Mouse (Mus musculus): ENCODE measurements around the gene Lhx3. TPM values are rescaled to one million over a fixed set of nuclear protein-coding genes. Genes with fewer than 3 reads are reported as not detected.

The Lhx3 gene
- not detected for total RNA-seq (2023)

DNA sequence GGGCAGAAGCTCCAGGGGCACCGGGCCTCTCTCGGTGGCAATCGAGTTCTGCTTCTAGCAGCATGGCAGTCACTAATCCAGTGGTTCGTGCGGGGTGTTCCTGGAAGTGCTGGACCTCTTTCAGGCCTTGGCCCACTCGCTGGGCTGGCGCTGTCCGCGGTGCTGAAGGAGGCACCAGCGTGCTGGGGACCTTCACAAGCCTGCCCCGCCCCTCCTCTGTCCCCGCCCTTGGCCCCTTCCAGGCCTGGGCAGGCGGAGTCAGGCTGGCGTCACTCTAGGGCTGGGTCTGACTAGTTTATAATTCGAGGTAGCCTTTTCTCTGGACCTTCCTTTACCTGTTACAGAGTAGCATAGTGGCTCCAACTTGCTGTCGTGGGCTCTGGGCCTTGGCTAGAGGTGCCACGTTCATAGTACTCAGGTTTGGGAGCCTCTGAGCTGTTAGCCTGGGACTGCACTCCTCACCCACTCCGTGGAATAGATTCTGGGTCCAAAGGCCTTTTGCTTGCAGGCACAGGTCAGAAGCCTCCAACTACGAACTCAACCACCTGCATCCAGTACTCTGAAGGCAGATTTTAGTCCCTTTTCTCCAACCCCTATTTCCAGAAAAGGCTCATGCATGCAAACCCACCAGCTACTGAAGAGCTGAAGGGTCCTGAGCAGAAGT, at the start of gene Lhx3:
Lhx3 (minus strand) TSS at position 164 of the 664 bp plus-strand sequence.

DNA sequence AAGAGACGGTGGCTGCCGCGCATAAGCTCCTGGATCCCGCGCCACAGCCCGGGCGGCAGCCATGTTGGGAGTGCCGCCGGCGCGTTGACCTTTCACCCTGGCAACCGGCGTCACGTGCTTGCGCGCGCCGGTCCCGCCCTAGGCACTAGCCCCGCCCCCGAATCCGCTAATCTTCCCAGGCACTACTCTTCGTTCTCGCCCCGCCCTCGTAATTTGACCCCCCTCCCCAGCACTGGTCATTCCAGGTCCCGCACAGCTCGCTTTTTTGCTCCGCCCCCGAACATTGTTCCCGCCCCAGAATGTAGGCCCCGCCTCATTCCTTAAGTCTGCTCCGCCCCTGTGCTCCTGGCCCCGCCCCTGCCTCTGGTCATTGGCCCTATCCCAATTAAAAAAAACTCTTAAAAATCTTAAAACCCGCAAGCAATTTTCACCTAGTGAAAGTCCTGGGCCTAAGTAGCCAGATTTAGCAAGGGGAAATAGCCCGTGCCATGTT, 29.2 kb upstream of the Lhx3 start, which contains the start of gene Qsox2:
Qsox2 (minus strand) TSS at position 236 of the 493 bp plus-strand sequence.

Other genes with a start within 250 kb of the Lhx3 start
- 38.6 TPM for gene Camsap1, start 225.0 kb downstream of the Lhx3 start, total RNA-seq (2023)
- gene Ubac1, start 186.5 kb downstream of the Lhx3 start, total RNA-seq (2023), result 36.3 TPM
- 7.5 TPM for gene Nacc2, start 85.1 kb downstream of the Lhx3 start, total RNA-seq (2023)
- 8.5 TPM for gene Qsox2, start 29.2 kb upstream of the Lhx3 start, total RNA-seq (2023)
- gene Ccdc187, start 86.3 kb upstream of the Lhx3 start, total RNA-seq (2023), result not detected
- gene Gpsm1, start 107.2 kb upstream of the Lhx3 start, total RNA-seq (2023), result 25.1 TPM
- gene Dnlz, start 143.8 kb upstream of the Lhx3 start, total RNA-seq (2023), result 6.6 TPM
- gene Card9, start 152.6 kb upstream of the Lhx3 start, total RNA-seq (2023), result 1.3 TPM
- gene Snapc4, start 172.4 kb upstream of the Lhx3 start, total RNA-seq (2023), result 105 TPM
- 125 TPM for gene Entr1, start 181.0 kb upstream of the Lhx3 start, total RNA-seq (2023)
- gene Pmpca, start 181.1 kb upstream of the Lhx3 start, total RNA-seq (2023), result 69.1 TPM
- gene Inpp5e, start 200.9 kb upstream of the Lhx3 start, total RNA-seq (2023), result 28.0 TPM
- gene Sec16a, start 236.9 kb upstream of the Lhx3 start, total RNA-seq (2023), result 79.0 TPM

Measured in CD8-positive naive resting alpha-beta T cell, adult 57 days (primary cell).